Mouse (Mus musculus) embryonic fibroblast, embryonic 13.5 days (primary cell): ENCODE measurements around the gene Glrx5.

Experiments
- CTCF ChIP-seq: IDR thresholded peaks from 2 replicates; pipeline ENCODE4 v1.5.1; 2011; ENCODE audit warnings: mild to moderate bottlenecking, control low read depth, low read length, moderate library complexity, borderline replicate concordance; ENCODE audit not compliant: insufficient read depth
- POLR2A ChIP-seq: IDR thresholded peaks from 2 replicates; pipeline ENCODE4 v1.6.1; 2011; ENCODE audit warnings: low read depth, mild to moderate bottlenecking, control low read depth, low read length, moderate library complexity

- no peak for TF ChIP-seq CTCF
- TF ChIP-seq POLR2A = no peak
Observed at GRCm38 (mm10) chr12:105032832-105033775, 616 bp downstream of the Glrx5 start.
